Mouse (Mus musculus) thymus, adult 2 months (tissue): ENCODE measurements at regions not wholly inside any gene's neighbourhood (a gene's known extent, or its start where the extent isn't known, plus 50 kb on each side); places are given as distances from the start of the nearest gene placed in this dataset.

Experiments used
- DNase-seq: peaks from one replicate; pipeline ENCODE4 v3.0.0; 2021
- H3K27ac ChIP-seq: fragments of 200-500 bp; 2 replicates; pipeline ENCODE4 v1.5.1; 2012; ENCODE audit warnings: low read length, control low read depth; ENCODE audit not compliant: control insufficient read depth, insufficient read depth
- H3K27me3 ChIP-seq: fragments of 200-500 bp; 2 replicates; pipeline ENCODE4 v1.6.1; 2012; ENCODE audit warnings: mild to moderate bottlenecking, low read length, moderate library complexity, mixed read lengths; ENCODE audit not compliant: control insufficient read depth, insufficient read depth
- H3K36me3 ChIP-seq: fragments of 200-500 bp; 2 replicates; pipeline ENCODE4 v1.6.1; 2012; ENCODE audit warnings: mild to moderate bottlenecking, low read length, moderate library complexity; ENCODE audit not compliant: control insufficient read depth, insufficient read depth
- H3K4me1 ChIP-seq: fragments of 200-500 bp; replicated peaks from 2 replicates; pipeline ENCODE4 v1.6.1; 2012; ENCODE audit warnings: low read length; ENCODE audit not compliant: control insufficient read depth, insufficient read depth
- H3K4me3 ChIP-seq: fragments of 200-500 bp; 2 replicates; pipeline ENCODE4 v1.5.1; 2012; ENCODE audit warnings: mild to moderate bottlenecking, low read length, control low read depth, moderate library complexity; ENCODE audit not compliant: control insufficient read depth, insufficient read depth
- CTCF ChIP-seq: fragments of 200-500 bp; IDR thresholded peaks from 2 replicates; pipeline ENCODE4 v1.5.1; 2012; ENCODE audit warnings: mild to moderate bottlenecking, control low read depth, low read length, moderate library complexity, borderline replicate concordance; ENCODE audit not compliant: control insufficient read depth, poor library complexity, insufficient read depth; ENCODE audit errors: extremely low read depth
- POLR2A ChIP-seq: fragments of 200-500 bp; IDR thresholded peaks from 2 replicates; pipeline ENCODE4 v1.6.1; 2012; ENCODE audit warnings: mild to moderate bottlenecking, low read length, control low read depth, moderate library complexity; ENCODE audit not compliant: control insufficient read depth, poor library complexity, insufficient read depth; ENCODE audit errors: extremely low read depth
- WGBS: fragments of 180-500 bp; shearing (Covaris S2); methylation state at CpG from one replicate; pipeline ENCODE4 v1.1.7; 2018; 5-methylcytosine and 5-hydroxymethylcytosine counted together

GRCm38 (mm10) chr2:173981036-173981435, 95.1 kb upstream of the Stx16 start:
- no peaks in the 10 kb centered on the region for H3K27me3 ChIP-seq
- TF ChIP-seq CTCF (no peak), POLR2A (no peak)
- H3K36me3 ChIP-seq, result no peaks in the 10 kb centered on the region
- no peak overlapping the region for H3K4me3 ChIP-seq
- WGBS, result 92% methylated on average over 9 of the region's 9 CpGs
- no peak for DNase-seq
- no peaks in the 10 kb centered on the region for H3K4me1 ChIP-seq
- no peak overlapping the region for H3K27ac ChIP-seq

GRCm38 (mm10) chr2:173987516-173987915, 88.6 kb upstream of the Stx16 start:
- no peak for DNase-seq
- 88% methylated on average over 7 of the region's 7 CpGs for WGBS

GRCm38 (mm10) chr2:173987921-173988320, 88.2 kb upstream of the Stx16 start:
- no peak for DNase-seq
- WGBS, result 92% methylated on average over 8 of the region's 8 CpGs
- TF ChIP-seq CTCF, result no peak
- no peak for TF ChIP-seq POLR2A

More at GRCm38 (mm10) chr2:173987516-173987915, 88.6 kb upstream of the Stx16 start:
- TF ChIP-seq POLR2A, result no peak
- Histone ChIP-seq H3K4me3 (no peak overlapping the region), H3K36me3 (no peaks in the 10 kb centered on the region), H3K27me3 (no peaks in the 10 kb centered on the region), H3K27ac (no peak overlapping the region), H3K4me1 (no peaks in the 10 kb centered on the region)

GRCm38 (mm10) chr2:173988641-173989336, 87.3 kb upstream of the Stx16 start:
- WGBS, result 87% methylated on average over 11 of the region's 11 CpGs
- no peak for TF ChIP-seq CTCF
- no peak for TF ChIP-seq POLR2A
- H3K36me3 ChIP-seq, result no peaks in the 10 kb centered on the region
- no peak for DNase-seq
- no peak overlapping the region for H3K27ac ChIP-seq
- H3K4me1 ChIP-seq, result no peaks in the 10 kb centered on the region
- no peak overlapping the region for H3K4me3 ChIP-seq
- no peaks in the 10 kb centered on the region for H3K27me3 ChIP-seq

More at GRCm38 (mm10) chr2:173987921-173988320, 88.2 kb upstream of the Stx16 start:
- no peaks in the 10 kb centered on the region for H3K27me3 ChIP-seq
- no peak overlapping the region for H3K27ac ChIP-seq
- no peaks in the 10 kb centered on the region for H3K36me3 ChIP-seq
- no peak overlapping the region for H3K4me3 ChIP-seq
- no peaks in the 10 kb centered on the region for H3K4me1 ChIP-seq

GRCm38 (mm10) chr2:173990664-173991063, 85.4 kb upstream of the Stx16 start:
- no peaks in the 10 kb centered on the region for H3K27me3 ChIP-seq
- WGBS, result 93% methylated on average over 4 of the region's 4 CpGs
- TF ChIP-seq CTCF (no peak), POLR2A (no peak)
- H3K27ac ChIP-seq, result no peak overlapping the region
- H3K36me3 ChIP-seq, result no peaks in the 10 kb centered on the region
- DNase-seq, result no peak
- no peaks in the 10 kb centered on the region for H3K4me1 ChIP-seq
- H3K4me3 ChIP-seq, result no peak overlapping the region

- DNase-seq, result no peak
- Histone ChIP-seq H3K27me3 (no peaks in the 10 kb centered on the region), H3K27ac (no peak overlapping the region), H3K36me3 (no peaks in the 10 kb centered on the region), H3K4me3 (no peak overlapping the region), H3K4me1 (no peaks in the 10 kb centered on the region)
- TF ChIP-seq CTCF, result no peak
- TF ChIP-seq POLR2A, result no peak
- WGBS, result 95% methylated on average over 15 of the region's 15 CpGs
These were observed 84.7 kb upstream of the Stx16 start for GRCm38 (mm10) chr2:173991447-173991846.

- Histone ChIP-seq H3K27me3 (no peaks in the 10 kb centered on the region), H3K36me3 (no peaks in the 10 kb centered on the region), H3K4me1 (no peaks in the 10 kb centered on the region), H3K4me3 (no peak overlapping the region), H3K27ac (no peak overlapping the region)
- DNase-seq, result no peak
- TF ChIP-seq CTCF, result no peak
- TF ChIP-seq POLR2A, result no peak
- WGBS, result 83% methylated on average over 5 of the region's 5 CpGs
These were observed 84.1 kb upstream of the Stx16 start for GRCm38 (mm10) chr2:173992041-173992440.
